Mouse (Mus musculus): ENCODE measurements around the gene Peg10.

Gene Peg10

GRCm38 (mm10) chr6:4746696-4747439 lies at the start of gene Peg10, which contains the start of gene Sgce:
Peg10 (plus strand) TSS chr6:4747306.
Sgce (minus strand) TSS chr6:4747207.
- CTCF ChIA-PET, result interaction anchor here in 2 of 4 experiments (1.0 to 1.5 kb wide), 3 partner anchors 88 to 94 kb away, joined by 4 to 9 read pairs (median 4); no protein-coding TSS in a partner anchor
- POLR2A ChIA-PET, result interaction anchor here in 3 of 4 experiments (0.6 to 2.4 kb wide), 27 partner anchors 9 to 591 kb away, joined by 3 to 9 read pairs (median 4); no protein-coding TSS in a partner anchor

GRCm38 (mm10) chr6:4701641-4702040 lies 45.5 kb upstream of the Peg10 start:
- CTCF ChIA-PET, result no interaction called here
- POLR2A ChIA-PET, result no interaction called here

GRCm38 (mm10) chr6:4703908-4704307 lies 43.2 kb upstream of the Peg10 start:
- ChIA-PET CTCF (interaction anchor here in 2 of 4 experiments (0.6 to 1.0 kb wide), 2 partner anchors 26 to 406 kb away, joined by 3 to 4 read pairs; no protein-coding TSS in a partner anchor), POLR2A (interaction anchor here in 1 of 4 experiments (1.6 to 1.7 kb wide), 2 partner anchors 13 to 30 kb away, joined by 3 to 6 read pairs; no protein-coding TSS in a partner anchor)

GRCm38 (mm10) chr6:4706415-4706814 lies 40.7 kb upstream of the Peg10 start:
- POLR2A ChIA-PET, result interaction anchor here in 1 of 4 experiments (1.0 kb wide), 1 partner anchor 17 kb away, joined by 3 read pairs; no protein-coding TSS in a partner anchor
- CTCF ChIA-PET, result no interaction called here

- POLR2A ChIA-PET, result interaction anchor here in 1 of 4 experiments (0.6 kb wide), 1 partner anchor 12 kb away, joined by 12 read pairs; no protein-coding TSS in a partner anchor
- CTCF ChIA-PET, result no interaction called here
These were observed 38.1 kb upstream of the Peg10 start for GRCm38 (mm10) chr6:4708971-4709370.

- POLR2A ChIA-PET, result interaction anchor here in 1 of 4 experiments (0.8 to 1.9 kb wide), 3 partner anchors 10 to 16 kb away, joined by 4 read pairs; no protein-coding TSS in a partner anchor
These were observed 30.9 kb upstream of the Peg10 start for GRCm38 (mm10) chr6:4716171-4716570.

GRCm38 (mm10) chr6:4717344-4717743 lies 29.8 kb upstream of the Peg10 start:
- ChIA-PET POLR2A (no interaction called here), CTCF (interaction anchor here in 1 of 4 experiments (0.6 kb wide), 1 partner anchor 450 kb away, joined by 3 read pairs; no protein-coding TSS in a partner anchor)

More at GRCm38 (mm10) chr6:4716171-4716570, 30.9 kb upstream of the Peg10 start:
- CTCF ChIA-PET, result no interaction called here

- CTCF ChIA-PET, result no interaction called here
- POLR2A ChIA-PET, result interaction anchor here in 1 of 4 experiments (1.6 to 3.6 kb wide), 2 partner anchors 11 to 17 kb away, joined by 5 to 9 read pairs; no protein-coding TSS in a partner anchor
These were observed 25.0 kb upstream of the Peg10 start for GRCm38 (mm10) chr6:4722142-4722541.

GRCm38 (mm10) chr6:4722739-4723138 lies 24.4 kb upstream of the Peg10 start:
- POLR2A ChIA-PET, result interaction anchor here in 1 of 4 experiments (3.6 kb wide), 1 partner anchor 11 kb away, joined by 9 read pairs; no protein-coding TSS in a partner anchor
- CTCF ChIA-PET, result no interaction called here

- CTCF ChIA-PET, result no interaction called here
These were observed 22.9 kb upstream of the Peg10 start for GRCm38 (mm10) chr6:4723998-4724757.

GRCm38 (mm10) chr6:4728305-4728704 lies 18.8 kb upstream of the Peg10 start:
- POLR2A ChIA-PET, result no interaction called here
- CTCF ChIA-PET, result no interaction called here

More at GRCm38 (mm10) chr6:4723998-4724757, 22.9 kb upstream of the Peg10 start:
- POLR2A ChIA-PET, result interaction anchor here in 2 of 4 experiments (0.7 kb wide), 2 partner anchors 39 to 50 kb away, joined by 3 read pairs; no protein-coding TSS in a partner anchor

- ChIA-PET POLR2A (interaction anchor here in 1 of 4 experiments (1.5 kb wide), 1 partner anchor 16 kb away, joined by 4 read pairs; no protein-coding TSS in a partner anchor), CTCF (interaction anchor here in 1 of 4 experiments (0.7 kb wide), 1 partner anchor 38 kb away, joined by 3 read pairs; no protein-coding TSS in a partner anchor)
These were observed 15.4 kb upstream of the Peg10 start for GRCm38 (mm10) chr6:4731675-4732074.

GRCm38 (mm10) chr6:4733208-4733607 lies 13.9 kb upstream of the Peg10 start:
- CTCF ChIA-PET, result interaction anchor here in 1 of 4 experiments (0.6 kb wide), 3 partner anchors 22 to 250 kb away, joined by 3 read pairs; no protein-coding TSS in a partner anchor
- POLR2A ChIA-PET, result interaction anchor here in 2 of 4 experiments (0.7 to 2.1 kb wide), 11 partner anchors 11 to 74 kb away, joined by 3 to 9 read pairs (median 4); partner anchors contain the start of genes Sgce (in 2 of the 2) and Peg10 (in 1 of the 2)

- POLR2A ChIA-PET, result no interaction called here
- CTCF ChIA-PET, result interaction anchor here in 1 of 4 experiments (0.7 kb wide), 1 partner anchor 656 kb away, joined by 8 read pairs; no protein-coding TSS in a partner anchor
These were observed 10.7 kb upstream of the Peg10 start for GRCm38 (mm10) chr6:4736372-4736771.

- CTCF ChIA-PET, result no interaction called here
- POLR2A ChIA-PET, result interaction anchor here in 3 of 4 experiments (0.9 to 1.6 kb wide), 5 partner anchors 9 to 17 kb away, joined by 3 to 5 read pairs (median 4); partner anchors contain the start of genes Peg10 (in 1 of the 3) and Sgce (in 1 of the 3)
These were observed 9.0 kb upstream of the Peg10 start for GRCm38 (mm10) chr6:4738034-4738629.

- CTCF ChIA-PET, result no interaction called here
- POLR2A ChIA-PET, result interaction anchor here in 3 of 4 experiments (0.6 to 1.6 kb wide), 7 partner anchors 9 to 260 kb away, joined by 3 to 5 read pairs (median 4); partner anchors contain the start of gene Peg10 (in 1 of the 3)
These were observed 8.4 kb upstream of the Peg10 start for GRCm38 (mm10) chr6:4738717-4739116.

GRCm38 (mm10) chr6:4739522-4740355 lies 7.4 kb upstream of the Peg10 start:
- ChIA-PET POLR2A (interaction anchor here (0.6 to 1.6 kb wide), 15 partner anchors 9 to 383 kb away, joined by 3 to 6 read pairs (median 4); no protein-coding TSS in a partner anchor), CTCF (no interaction called here)
